ENCODE assay signal across 12 mouse cellular contexts in genomic region chr1:39636660-39637059, GRCm38 (mm10). TPM values are rescaled to one million over a fixed set of nuclear protein-coding genes. Genes with fewer than 3 reads are reported as not detected.
A peak's percentile ranks its signal among the peaks of the same experiment; 100 is the strongest.
DNase-seq lines count a peak whose midpoint lies in the region; ATAC-seq lines count a peak whose summit lies in the region.
"Had no signal": no experiment of that assay in that cellular context is flagged by ENCODE, and none has a peak within 500 bp of the region (broad histone marks: within the 10 kb centered on the region; RNA-seq: fewer than 3 reads in every experiment).

No protein-coding gene starts in this region.

- no peak overlapping the region for H3K4me3 ChIP-seq in forebrain, embryonic 11.5 days (ENCODE audit: low read depth, low read length)
- no peak overlapping the region for H3K4me3 ChIP-seq in forebrain, embryonic 15.5 days
- H3K4me3 ChIP-seq in lung, embryonic 15.5 days, result no peak overlapping the region
- H3K4me3 ChIP-seq: erythroblast, embryonic 14.5 days had no signal

- no peak for ATAC-seq in forebrain, embryonic 11.5 days (replicated peaks; ENCODE audit: low FRiP score)
- no peak for ATAC-seq in forebrain, embryonic 15.5 days (replicated peaks)
- peak; percentile 39; the same call in 1 of the 2 replicates for ATAC-seq in lung, embryonic 15.5 days (ENCODE audit: borderline replicate concordance, extremely low read depth, low FRiP score, low TSS enrichment)
- ATAC-seq: inflammation-experienced regulatory T-cells, adult 6 months had no signal

- DNase-seq in forebrain, embryonic 11.5 days (ENCODE audit: low spot score), result peak; percentile 54
- no peak for DNase-seq in lung, postnatal 25 days (ENCODE audit: low spot score)
- DNase-seq in lung, postnatal 36 days, result peak; percentile 11
- DNase-seq in thymus, postnatal 36 days, result no peak
- no peak for DNase-seq in testis, postnatal 14 days (ENCODE audit: low spot score)
- no peak for DNase-seq in urinary bladder, postnatal 25 days (ENCODE audit: low spot score)
- DNase-seq: adrenal gland, adult 2 months had no signal

- no peak overlapping the region for H3K27ac ChIP-seq in forebrain, embryonic 11.5 days (ENCODE audit: low read depth, low read length)
- no peak overlapping the region for H3K27ac ChIP-seq in forebrain, embryonic 15.5 days (replicated peaks)
- H3K27ac ChIP-seq in lung, embryonic 15.5 days, result no peak overlapping the region
- H3K27ac ChIP-seq: liver, embryonic 14.5 days had no signal

- H3K4me2 ChIP-seq in forebrain, embryonic 11.5 days (ENCODE audit: low read depth, low read length, severe bottlenecking), result no peak overlapping the region
- H3K4me2 ChIP-seq in forebrain, embryonic 15.5 days (replicated peaks), result no peak overlapping the region
- no peak overlapping the region for H3K4me2 ChIP-seq in lung, embryonic 15.5 days

- H3K9me3 ChIP-seq in forebrain, embryonic 11.5 days (ENCODE audit: control insufficient read depth, low read length), result 0 out of 2 replicates have a peak, but pooled peaks cover 1% of the 10 kb centered on the region
- no peaks in the 10 kb centered on the region for H3K9me3 ChIP-seq in forebrain, embryonic 15.5 days
- no peaks in the 10 kb centered on the region for H3K9me3 ChIP-seq in lung, embryonic 15.5 days

- H3K36me3 ChIP-seq in forebrain, embryonic 11.5 days (ENCODE audit: control insufficient read depth, insufficient read depth, low read length), result no peaks in the 10 kb centered on the region
- no peaks in the 10 kb centered on the region for H3K36me3 ChIP-seq in forebrain, embryonic 15.5 days
- H3K36me3 ChIP-seq in lung, embryonic 15.5 days, result no peaks in the 10 kb centered on the region

- 4% methylated on average over 5 of the region's 5 CpGs for WGBS in forebrain, embryonic 11.5 days
- WGBS in forebrain, embryonic 15.5 days, result 6% methylated on average over 5 of the region's 5 CpGs
- 2% methylated on average over 5 of the region's 5 CpGs for WGBS in lung, embryonic 15.5 days

- no peaks in the 10 kb centered on the region for H3K27me3 ChIP-seq in forebrain, embryonic 11.5 days (ENCODE audit: control insufficient read depth, insufficient read depth, low read length)
- no peaks in the 10 kb centered on the region for H3K27me3 ChIP-seq in forebrain, embryonic 15.5 days
- no peaks in the 10 kb centered on the region; the same call in 1 of the 2 replicates for H3K27me3 ChIP-seq in lung, embryonic 15.5 days

- H3K9ac ChIP-seq in forebrain, embryonic 11.5 days (ENCODE audit: low read length), result no peak overlapping the region
- no peak overlapping the region for H3K9ac ChIP-seq in forebrain, embryonic 15.5 days (replicated peaks)
- no peak overlapping the region for H3K9ac ChIP-seq in lung, embryonic 15.5 days
- H3K9ac ChIP-seq: liver, embryonic 14.5 days had no signal

- 0 out of 2 replicates have a peak, but pooled peaks cover 2% of the 10 kb centered on the region for H3K4me1 ChIP-seq in forebrain, embryonic 11.5 days (replicated peaks; ENCODE audit: control insufficient read depth, insufficient read depth, low read length)
- H3K4me1 ChIP-seq in forebrain, embryonic 15.5 days, result no peaks in the 10 kb centered on the region; the same call in 1 of the 2 replicates
- H3K4me1 ChIP-seq in lung, embryonic 15.5 days, result no peaks in the 10 kb centered on the region

RNA-seq across cellular contexts. Expression of gene Creg2, which starts 14.6 kb away (rescaled TPM):
- polyA plus RNA-seq in forebrain, embryonic 11.5 days (2014; fragmentation: Nextera tagmentation; extraction: Ambion mirVana), result 0.09 and 0.12 TPM in 2 replicates
- 1.1 and 1.5 TPM in 2 replicates for polyA plus RNA-seq in forebrain, embryonic 15.5 days (2015; fragmentation: Nextera tagmentation; extraction: Ambion mirVana)
- 0.05 and 0.06 TPM in 2 replicates for polyA plus RNA-seq in lung, embryonic 15.5 days (2015; fragmentation: Nextera tagmentation; extraction: Ambion mirVana)
- polyA plus RNA-seq: erythroblast, embryonic 14.5 days had no signal

RNA-seq across cellular contexts. Expression of gene Rnf149, which starts 59.5 kb away (rescaled TPM):
- 26.6 and 30.4 TPM in 2 replicates for polyA plus RNA-seq in forebrain, embryonic 11.5 days (2014; fragmentation: Nextera tagmentation; extraction: Ambion mirVana)
- 23.4 and 26.6 TPM in 2 replicates for polyA plus RNA-seq in forebrain, embryonic 15.5 days (2015; fragmentation: Nextera tagmentation; extraction: Ambion mirVana)
- polyA plus RNA-seq in lung, embryonic 15.5 days (2015; fragmentation: Nextera tagmentation; extraction: Ambion mirVana), result 28.8 and 30.7 TPM in 2 replicates

Comparison
In these comparisons a context has a peak if more than half of its experiments do, and no peak if none do; other contexts are left out.
1. DNase-seq: peak in forebrain, embryonic 11.5 days (single experiment) and lung, postnatal 36 days (single experiment); none in lung, postnatal 25 days (single experiment), thymus, postnatal 36 days (0 of 2), testis, postnatal 14 days (single experiment) and urinary bladder, postnatal 25 days (single experiment).